Mouse (Mus musculus) forebrain, embryonic 13.5 days (tissue): ENCODE data around the gene Anapc5. TPM values are rescaled to one million over a fixed set of nuclear protein-coding genes. Genes with fewer than 3 reads are reported as not detected.

Experiments
- ATAC-seq: fragments of 200-750 bp; cut with Nextera tagmentation; 2 replicates; pipeline ENCODE4 v1.8.0; 2017
- H3K27ac ChIP-seq: fragments of 300-500 bp; sonication (generic); 2 replicates; pipeline ENCODE4 v1.5.1; 2015; ENCODE audit warnings: inconsistent platforms, mild to moderate bottlenecking, moderate library complexity
- H3K27me3 ChIP-seq: fragments of 300-500 bp; sonication (generic); 2 replicates; pipeline ENCODE4 v1.6.1; 2015; ENCODE audit warnings: mild to moderate bottlenecking, inconsistent platforms
- H3K36me3 ChIP-seq: fragments of 300-500 bp; sonication (generic); 2 replicates; pipeline ENCODE4 v1.6.1; 2015; ENCODE audit warnings: mild to moderate bottlenecking, inconsistent platforms; ENCODE audit not compliant: poor library complexity, severe bottlenecking
- H3K4me1 ChIP-seq: fragments of 300-500 bp; sonication (generic); 2 replicates; pipeline ENCODE4 v1.6.1; 2015; ENCODE audit warnings: inconsistent platforms
- H3K4me2 ChIP-seq: fragments of 300-500 bp; sonication (generic); 2 replicates; pipeline ENCODE4 v1.6.1; 2015; ENCODE audit warnings: inconsistent platforms, mild to moderate bottlenecking, moderate library complexity
- H3K4me3 ChIP-seq: fragments of 300-500 bp; sonication (generic); 2 replicates; pipeline ENCODE4 v1.5.1; 2015; ENCODE audit warnings: mild to moderate bottlenecking, inconsistent platforms
- H3K9ac ChIP-seq: fragments of 300-500 bp; sonication (generic); 2 replicates; pipeline ENCODE4 v1.6.1; 2015; ENCODE audit warnings: mild to moderate bottlenecking, inconsistent platforms
- H3K9me3 ChIP-seq: fragments of 300-500 bp; sonication (generic); replicated peaks from 2 replicates; pipeline ENCODE4 v1.6.1; 2016; ENCODE audit warnings: inconsistent platforms
- WGBS: fragments of 180-500 bp; shearing (Covaris S2); methylation state at CpG from one replicate; pipeline ENCODE4 v1.1.7; 2015; 5-methylcytosine and 5-hydroxymethylcytosine counted together
- polyA plus RNA-seq: library from polyadenylated mRNA; unstranded; fragments of >200 nt; fragmentation: Nextera tagmentation; extraction: Ambion mirVana; gene quantifications from 2 replicates; pipeline ENCODE4 v1.2.1, GENCODE M21; 2015

Anapc5 gene
- 552 and 565 TPM in 2 replicates for polyA plus RNA-seq

DNA sequence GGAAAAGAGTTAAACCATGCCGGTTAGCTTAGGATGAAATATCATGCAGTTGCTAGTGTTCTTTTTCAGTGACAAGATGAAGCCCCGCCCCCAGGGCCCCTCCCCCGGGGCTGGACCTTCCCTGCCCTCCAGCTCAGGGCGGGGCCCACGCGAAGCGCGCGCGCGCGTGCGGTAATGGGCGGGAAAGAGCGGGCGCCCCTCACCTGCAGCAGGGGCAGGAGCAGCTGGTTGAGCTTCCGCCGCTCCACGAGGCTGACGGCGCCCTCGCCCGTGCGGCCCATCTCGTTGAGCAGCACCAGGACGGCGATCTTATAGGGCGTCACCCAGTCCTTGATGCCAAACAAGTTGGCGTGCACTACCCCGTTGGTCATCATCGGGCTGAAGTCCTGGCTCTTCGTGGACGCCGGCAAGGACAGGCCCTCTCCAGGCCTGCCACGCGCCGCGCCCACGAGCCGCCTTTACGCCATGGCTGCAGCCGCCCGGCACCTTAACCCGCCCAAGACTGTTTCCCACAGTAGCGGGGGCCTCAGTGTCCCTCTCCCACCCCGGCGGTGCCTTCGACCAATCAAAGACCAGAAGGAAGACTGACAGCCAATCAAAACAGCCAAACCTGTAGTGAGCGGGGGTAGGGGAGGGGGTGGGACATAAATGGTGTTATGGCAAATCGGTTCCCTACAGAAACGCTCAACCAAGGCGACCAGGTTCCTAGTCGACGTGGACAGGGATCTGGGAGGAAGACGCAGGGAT is at the start of gene Anapc5:
Gene Anapc5, minus strand, starts transcription at position 563 of the 747 bp plus-strand sequence.
- Histone ChIP-seq H3K4me3 (peak within 1 kb of the TSS; percentile 78), H3K36me3 (peaks cover 33% of the 10 kb centered on the region), H3K4me1 (peaks cover 13% of the 10 kb centered on the region), H3K9me3 (no peaks in the 10 kb centered on the region), H3K27me3 (no peaks in the 10 kb centered on the region), H3K27ac (peak within 1 kb of the TSS; percentile 92), H3K4me2 (peak within 1 kb of the TSS; percentile 64), H3K9ac (peak within 1 kb of the TSS; percentile 80)
- under 1% methylated on average over 55 of the region's 55 CpGs for WGBS
- ATAC-seq = peak; percentile 100

DNA sequence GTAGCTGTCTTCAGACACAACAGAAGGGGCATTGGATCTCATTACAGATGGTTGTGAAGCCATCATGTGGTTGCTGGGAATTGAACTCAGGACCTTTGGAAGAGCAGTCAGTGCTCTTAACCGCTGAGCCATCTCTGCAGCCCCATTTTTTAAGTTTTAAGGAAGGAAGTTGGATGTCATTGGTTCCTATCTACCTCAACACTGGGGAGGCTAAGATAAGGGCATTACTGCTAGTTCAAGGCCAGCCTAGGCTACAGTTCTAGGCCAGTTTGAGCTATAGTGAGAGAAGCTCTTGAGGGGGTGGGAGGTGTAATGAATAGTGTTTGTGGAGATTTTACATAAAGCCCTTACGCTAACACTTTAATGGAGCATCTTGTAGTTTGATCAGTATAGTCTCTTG is 41.9 kb upstream of the Anapc5 start:
- Histone ChIP-seq H3K4me2 (no peak overlapping the region), H3K9ac (no peak overlapping the region), H3K27me3 (no peaks in the 10 kb centered on the region), H3K36me3 (peaks cover 55% of the 10 kb centered on the region), H3K9me3 (no peaks in the 10 kb centered on the region), H3K4me3 (no peak overlapping the region), H3K4me1 (no peaks in the 10 kb centered on the region), H3K27ac (no peak overlapping the region)
- no peak for ATAC-seq
- 93% methylated on average over 2 of the region's 2 CpGs for WGBS

DNA sequence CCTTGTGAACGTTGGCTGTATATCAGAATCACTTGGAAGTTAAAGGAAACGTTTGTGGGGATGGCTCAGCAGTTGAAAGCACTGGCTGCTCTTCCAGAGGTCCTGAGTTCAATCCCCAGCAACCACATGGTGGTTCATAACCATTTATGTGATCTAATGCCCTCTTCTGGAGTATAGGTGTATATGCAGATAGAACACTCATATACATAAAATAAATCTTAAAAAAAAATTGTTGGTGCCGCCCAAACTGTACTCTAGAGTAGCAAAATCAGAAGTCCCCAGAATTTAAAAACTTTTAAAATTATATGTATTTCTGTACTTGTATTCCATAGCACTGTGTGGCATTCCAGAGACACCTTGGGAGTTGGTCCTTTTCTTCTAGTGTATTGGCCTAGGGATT is 34.7 kb upstream of the Anapc5 start:
- WGBS = 86% methylated on average over 3 of the region's 3 CpGs
- Histone ChIP-seq H3K27ac (no peak overlapping the region), H3K4me3 (no peak overlapping the region), H3K4me1 (peaks cover 12% of the 10 kb centered on the region), H3K9me3 (no peaks in the 10 kb centered on the region), H3K36me3 (no peaks in the 10 kb centered on the region), H3K27me3 (no peaks in the 10 kb centered on the region), H3K9ac (no peak overlapping the region), H3K4me2 (no peak overlapping the region)
- ATAC-seq = no peak

DNA sequence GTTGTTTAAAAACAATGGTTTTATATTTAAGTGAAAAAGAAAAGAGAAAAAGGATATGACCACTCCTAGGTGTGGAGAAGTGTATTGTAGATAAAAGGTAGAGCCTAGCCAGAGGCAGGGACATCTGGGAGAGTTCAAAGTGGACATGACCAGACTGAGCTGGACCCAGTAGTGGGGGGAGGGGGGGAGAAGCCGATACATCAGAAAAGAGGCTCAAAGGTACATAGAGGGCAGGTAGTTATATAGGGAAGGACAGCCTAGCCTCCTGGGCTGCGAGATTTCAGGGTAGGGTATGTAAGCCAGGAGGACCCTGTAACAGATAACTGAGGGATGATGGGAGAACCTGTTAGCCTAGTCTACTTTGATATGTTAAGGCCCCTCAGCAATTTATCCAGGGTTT is 31.5 kb upstream of the Anapc5 start:
- Histone ChIP-seq H3K36me3 (no peaks in the 10 kb centered on the region), H3K9ac (no peak overlapping the region), H3K27me3 (no peaks in the 10 kb centered on the region), H3K4me3 (no peak overlapping the region), H3K4me1 (peaks cover 25% of the 10 kb centered on the region), H3K4me2 (no peak overlapping the region), H3K9me3 (no peaks in the 10 kb centered on the region), H3K27ac (no peak overlapping the region)
- no peak for ATAC-seq
- 93% methylated on average over 2 of the region's 2 CpGs for WGBS

- Histone ChIP-seq H3K36me3 (no peaks in the 10 kb centered on the region), H3K4me2 (peak overlapping the region; percentile 95), H3K4me1 (peaks cover 25% of the 10 kb centered on the region), H3K27me3 (no peaks in the 10 kb centered on the region), H3K4me3 (peak overlapping the region; percentile 80), H3K9me3 (no peaks in the 10 kb centered on the region), H3K27ac (peak overlapping the region; percentile 93), H3K9ac (peak overlapping the region; percentile 96)
- whole genome bisulfite sequencing = under 1% methylated on average over 38 of the region's 38 CpGs
- ATAC-seq = peak; percentile 81
These were observed 29.3 kb upstream of the Anapc5 start for GRCm38 (mm10) chr5:122850319-122851002.

DNA sequence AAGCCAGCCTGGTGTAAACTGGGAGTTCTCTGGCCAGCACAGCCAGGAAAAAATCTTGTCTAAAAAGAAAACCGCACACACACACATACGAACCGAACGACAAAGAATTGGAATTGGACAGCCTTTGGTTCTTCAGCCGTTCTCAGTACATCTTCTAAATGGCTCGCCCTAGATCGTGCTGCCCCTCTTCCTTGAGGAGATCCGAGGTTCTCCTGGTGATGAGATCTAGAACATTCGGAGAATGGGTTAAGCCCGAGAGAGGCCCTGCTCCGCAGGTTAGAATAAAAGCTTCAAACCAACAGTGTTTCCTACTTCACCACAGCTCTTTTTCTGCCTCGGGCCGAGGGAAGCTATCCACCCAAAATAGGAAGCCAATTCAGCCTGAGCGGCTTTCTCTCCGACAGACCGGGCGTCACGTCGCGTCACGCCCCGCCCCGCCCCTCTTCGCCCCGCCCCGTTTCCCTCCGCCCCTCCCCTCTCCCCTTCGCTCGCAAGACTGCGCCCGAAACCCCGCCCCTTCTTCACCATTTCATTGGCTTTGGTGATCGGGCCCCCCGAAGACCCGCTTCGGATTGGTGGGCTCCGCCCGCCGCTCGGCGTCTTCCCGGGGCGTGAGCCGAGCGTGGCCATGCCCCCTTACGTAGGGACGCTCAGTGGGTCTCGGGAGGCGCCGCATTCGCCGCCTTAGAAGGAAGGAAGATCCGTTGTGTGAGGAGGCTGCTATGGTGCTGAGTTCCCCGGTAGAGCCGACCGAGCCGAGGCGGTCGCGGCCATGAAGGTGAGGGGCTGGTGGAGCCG is 28.6 kb upstream of the Anapc5 start, which contains the start of gene Rnf34:
Gene Rnf34, plus strand, starts transcription at position 528 of the 798 bp plus-strand sequence.
- peak within 1 kb of the TSS; percentile 96 for H3K9ac ChIP-seq
- peak within 1 kb of the TSS; percentile 80 for H3K4me3 ChIP-seq
- no peaks in the 10 kb centered on the region for H3K27me3 ChIP-seq
- no peaks in the 10 kb centered on the region for H3K36me3 ChIP-seq
- H3K4me1 ChIP-seq = peaks cover 25% of the 10 kb centered on the region
- ATAC-seq = peak; percentile 100
- peak within 1 kb of the TSS; percentile 95 for H3K4me2 ChIP-seq
- under 1% methylated on average over 59 of the region's 61 CpGs for WGBS
- peak within 1 kb of the TSS; percentile 93 for H3K27ac ChIP-seq
- H3K9me3 ChIP-seq = no peaks in the 10 kb centered on the region

- 94% methylated on average over 5 of the region's 5 CpGs for WGBS
- Histone ChIP-seq H3K4me1 (0 out of 2 replicates have a peak, but pooled peaks cover 4% of the 10 kb centered on the region), H3K4me2 (no peak overlapping the region), H3K9ac (no peak overlapping the region), H3K27me3 (no peaks in the 10 kb centered on the region), H3K4me3 (no peak overlapping the region), H3K36me3 (no peaks in the 10 kb centered on the region), H3K9me3 (no peaks in the 10 kb centered on the region), H3K27ac (no peak overlapping the region)
- ATAC-seq = no peak
These were observed 22.7 kb upstream of the Anapc5 start for GRCm38 (mm10) chr5:122843799-122844198.

- WGBS = 88% methylated on average over 2 of the region's 2 CpGs
- no peak for ATAC-seq
- Histone ChIP-seq H3K9me3 (no peaks in the 10 kb centered on the region), H3K4me2 (no peak overlapping the region), H3K9ac (no peak overlapping the region), H3K4me3 (no peak overlapping the region), H3K4me1 (no peaks in the 10 kb centered on the region), H3K27ac (no peak overlapping the region), H3K36me3 (no peaks in the 10 kb centered on the region), H3K27me3 (no peaks in the 10 kb centered on the region)
These were observed 20.0 kb upstream of the Anapc5 start for GRCm38 (mm10) chr5:122841126-122841525.

DNA sequence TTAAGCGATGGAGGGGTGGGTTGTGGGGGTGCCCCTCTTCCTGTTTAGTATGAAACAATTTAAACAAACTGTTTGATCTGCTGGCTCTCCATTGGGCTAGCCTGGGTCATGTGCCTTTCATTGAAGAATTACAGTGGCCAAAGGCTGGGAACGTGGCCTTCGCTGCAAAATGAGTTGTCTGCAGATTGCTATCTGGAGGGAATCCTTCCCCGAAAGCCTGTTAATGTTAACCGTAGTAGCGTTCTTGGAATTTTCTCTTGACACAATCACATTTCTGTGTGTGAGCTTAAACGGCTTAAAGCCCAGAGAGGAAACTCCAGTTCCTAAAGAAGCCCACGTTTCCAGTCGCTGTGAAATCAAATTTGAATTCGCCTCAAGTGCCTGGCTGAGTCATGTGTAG is 11.9 kb upstream of the Anapc5 start:
- H3K36me3 ChIP-seq = no peaks in the 10 kb centered on the region
- no peak overlapping the region for H3K27ac ChIP-seq
- 87% methylated on average over 10 of the region's 10 CpGs for WGBS
- no peaks in the 10 kb centered on the region for H3K4me1 ChIP-seq
- no peak overlapping the region for H3K4me2 ChIP-seq
- H3K9ac ChIP-seq = no peak overlapping the region
- no peak overlapping the region for H3K4me3 ChIP-seq
- no peaks in the 10 kb centered on the region for H3K9me3 ChIP-seq
- no peak for ATAC-seq
- H3K27me3 ChIP-seq = no peaks in the 10 kb centered on the region

GRCm38 (mm10) chr5:122832536-122832935 is 11.4 kb upstream of the Anapc5 start:
- no peaks in the 10 kb centered on the region for H3K9me3 ChIP-seq
- no peak overlapping the region for H3K27ac ChIP-seq
- H3K4me2 ChIP-seq = no peak overlapping the region
- H3K27me3 ChIP-seq = no peaks in the 10 kb centered on the region
- WGBS = 88% methylated on average over 10 of the region's 10 CpGs
- H3K9ac ChIP-seq = no peak overlapping the region
- H3K4me1 ChIP-seq = no peaks in the 10 kb centered on the region
- H3K36me3 ChIP-seq = no peaks in the 10 kb centered on the region
- no peak for ATAC-seq
- no peak overlapping the region for H3K4me3 ChIP-seq

- no peak overlapping the region for H3K4me2 ChIP-seq
- no peak overlapping the region for H3K27ac ChIP-seq
- no peaks in the 10 kb centered on the region for H3K27me3 ChIP-seq
- H3K9me3 ChIP-seq = no peaks in the 10 kb centered on the region
- 78% methylated on average over 8 of the region's 8 CpGs for WGBS
- no peak overlapping the region for H3K4me3 ChIP-seq
- ATAC-seq = no peak
- H3K36me3 ChIP-seq = no peaks in the 10 kb centered on the region
- no peak overlapping the region for H3K9ac ChIP-seq
- H3K4me1 ChIP-seq = peaks cover 3% of the 10 kb centered on the region
These were observed 4.0 kb upstream of the Anapc5 start for GRCm38 (mm10) chr5:122825099-122825498.

GRCm38 (mm10) chr5:122824450-122824849 is 3.3 kb upstream of the Anapc5 start:
- H3K9ac ChIP-seq = no peak overlapping the region
- H3K4me3 ChIP-seq = no peak overlapping the region
- H3K4me1 ChIP-seq = peaks cover 9% of the 10 kb centered on the region
- H3K27ac ChIP-seq = no peak overlapping the region
- no peak for ATAC-seq
- no peaks in the 10 kb centered on the region for H3K27me3 ChIP-seq
- H3K9me3 ChIP-seq = no peaks in the 10 kb centered on the region
- no peak overlapping the region for H3K4me2 ChIP-seq
- 71% methylated on average over 6 of the region's 6 CpGs for WGBS
- peaks cover under 1% of the 10 kb centered on the region; the same call in 1 of the 2 replicates for H3K36me3 ChIP-seq
